Mouse (Mus musculus): ENCODE data around the gene Tnfrsf1b.

- TF ChIP-seq CTCF (IDR thresholded peaks at IDR 0.05) (no peak), EP300 (IDR thresholded peaks at IDR 0.05) (no peak)
Observed at GRCm38 (mm10) chr4:145256144-145256543, 9.5 kb upstream of the Tnfrsf1b start.

Measured in lung, postnatal 0 days (tissue).